In genomic region chr12:69645821-69646616, GRCm38 (mm10) we compare ENCODE assay signal across 13 mouse cellular contexts. TPM values are rescaled to one million over a fixed set of nuclear protein-coding genes. Genes with fewer than 3 reads are reported as not detected.
DNase-seq lines count a peak whose midpoint lies in the region; ATAC-seq and TF ChIP-seq lines count a peak whose summit lies in the region.
"Had no signal": no experiment of that assay in that cellular context is flagged by ENCODE, and none has a peak within 500 bp of the region (broad histone marks: within the 10 kb centered on the region; RNA-seq: fewer than 3 reads in every experiment).

No protein-coding gene starts in this region.

- WGBS in intestine, embryonic 15.5 days = 77% methylated on average over 8 of the region's 8 CpGs
- 78% methylated on average over 8 of the region's 8 CpGs for WGBS in intestine, postnatal 0 days
- 69% methylated on average over 8 of the region's 8 CpGs for WGBS in liver, embryonic 16.5 days (ENCODE audit: insufficient replicate concordance)
- 88% methylated on average over 8 of the region's 8 CpGs for WGBS in hindbrain, embryonic 12.5 days

- no peak overlapping the region for H3K27ac ChIP-seq in intestine, embryonic 15.5 days
- no peak overlapping the region for H3K27ac ChIP-seq in intestine, postnatal 0 days (ENCODE audit: low read depth, low read length)
- no peak overlapping the region for H3K27ac ChIP-seq in liver, embryonic 16.5 days (ENCODE audit: low read length)
- no peak overlapping the region for H3K27ac ChIP-seq in hindbrain, embryonic 12.5 days
- H3K27ac ChIP-seq: limb, embryonic 15.5 days; midbrain, embryonic 15.5 days had no signal

- no peaks in the 10 kb centered on the region for H3K4me1 ChIP-seq in intestine, embryonic 15.5 days (replicated peaks)
- no peaks in the 10 kb centered on the region for H3K4me1 ChIP-seq in intestine, postnatal 0 days (replicated peaks; ENCODE audit: control insufficient read depth, insufficient read depth, low read length)
- 0 out of 2 replicates have a peak, but pooled peaks cover 2% of the 10 kb centered on the region for H3K4me1 ChIP-seq in liver, embryonic 16.5 days (ENCODE audit: control insufficient read depth, low read depth, low read length)
- no peaks in the 10 kb centered on the region for H3K4me1 ChIP-seq in hindbrain, embryonic 12.5 days
- H3K4me1 ChIP-seq: limb, embryonic 15.5 days; midbrain, embryonic 15.5 days had no signal

- TF ChIP-seq CTCF in intestine, postnatal 0 days (IDR thresholded peaks at IDR 0.05; ENCODE audit: low read depth) = no peak

- no peak overlapping the region for H3K9ac ChIP-seq in intestine, embryonic 15.5 days
- H3K9ac ChIP-seq in intestine, postnatal 0 days (ENCODE audit: low read depth, low read length) = no peak overlapping the region
- H3K9ac ChIP-seq in liver, embryonic 16.5 days (ENCODE audit: low read depth, low read length) = no peak overlapping the region
- H3K9ac ChIP-seq in hindbrain, embryonic 12.5 days = no peak overlapping the region
- H3K9ac ChIP-seq: forebrain, postnatal 0 days; limb, embryonic 15.5 days; midbrain, embryonic 15.5 days had no signal

- no peaks in the 10 kb centered on the region for H3K9me3 ChIP-seq in intestine, embryonic 15.5 days
- H3K9me3 ChIP-seq in intestine, postnatal 0 days (ENCODE audit: control insufficient read depth) = no peaks in the 10 kb centered on the region
- H3K9me3 ChIP-seq in liver, embryonic 16.5 days (replicated peaks; ENCODE audit: control insufficient read depth, low read length) = no peaks in the 10 kb centered on the region
- H3K9me3 ChIP-seq in hindbrain, embryonic 12.5 days (replicated peaks) = no peaks in the 10 kb centered on the region
- H3K9me3 ChIP-seq: limb, embryonic 15.5 days; midbrain, embryonic 15.5 days had no signal

- peak; percentile 29 for DNase-seq in A20 (ENCODE audit: low read depth, low spot score)
- peak; percentile 7 for DNase-seq in brain, adult 2 months (ENCODE audit: low read depth, low spot score)
- DNase-seq in testis, postnatal 10 days (ENCODE audit: low spot score) = no peak
- DNase-seq: adrenal gland, postnatal 14 days; cerebellum, adult 9-11 months; forebrain, postnatal 0 days; right cerebral cortex, postnatal 14 days had no signal

- H3K36me3 ChIP-seq in intestine, embryonic 15.5 days = 0 out of 2 replicates have a peak, but pooled peaks cover 2% of the 10 kb centered on the region
- peaks cover 22% of the 10 kb centered on the region for H3K36me3 ChIP-seq in intestine, postnatal 0 days (ENCODE audit: control insufficient read depth, insufficient read depth)
- H3K36me3 ChIP-seq in liver, embryonic 16.5 days (ENCODE audit: control insufficient read depth, insufficient read depth) = no peaks in the 10 kb centered on the region; the same call in 1 of the 2 replicates
- H3K36me3 ChIP-seq in hindbrain, embryonic 12.5 days = peaks cover 17% of the 10 kb centered on the region

- H3K4me2 ChIP-seq in intestine, embryonic 15.5 days (replicated peaks) = no peak overlapping the region
- no peak overlapping the region for H3K4me2 ChIP-seq in intestine, postnatal 0 days (replicated peaks; ENCODE audit: low read depth)
- no peak overlapping the region for H3K4me2 ChIP-seq in liver, embryonic 16.5 days (ENCODE audit: low read depth, low read length)
- no peak overlapping the region for H3K4me2 ChIP-seq in hindbrain, embryonic 12.5 days (replicated peaks)
- H3K4me2 ChIP-seq: limb, embryonic 15.5 days; midbrain, embryonic 15.5 days had no signal

- ATAC-seq in intestine, embryonic 15.5 days = peak; percentile 60
- ATAC-seq in intestine, postnatal 0 days = no peak
- peak; percentile 84 for ATAC-seq in liver, embryonic 16.5 days (ENCODE audit: low read depth)
- ATAC-seq in hindbrain, embryonic 12.5 days (ENCODE audit: low FRiP score) = no peak
- ATAC-seq: forebrain, postnatal 0 days; midbrain, embryonic 15.5 days had no signal

- H3K4me3 ChIP-seq in intestine, embryonic 15.5 days (replicated peaks) = no peak overlapping the region
- no peak overlapping the region for H3K4me3 ChIP-seq in intestine, postnatal 0 days (ENCODE audit: low read depth, low read length)
- H3K4me3 ChIP-seq in liver, embryonic 16.5 days (ENCODE audit: low read depth, low read length) = no peak overlapping the region
- H3K4me3 ChIP-seq in hindbrain, embryonic 12.5 days = no peak overlapping the region
- H3K4me3 ChIP-seq: limb, embryonic 15.5 days; midbrain, embryonic 15.5 days had no signal

- H3K27me3 ChIP-seq in intestine, embryonic 15.5 days (replicated peaks) = no peaks in the 10 kb centered on the region
- H3K27me3 ChIP-seq in intestine, postnatal 0 days (replicated peaks; ENCODE audit: control insufficient read depth, insufficient read depth, low read length) = no peaks in the 10 kb centered on the region
- no peaks in the 10 kb centered on the region for H3K27me3 ChIP-seq in liver, embryonic 16.5 days (ENCODE audit: control insufficient read depth, insufficient read depth, low read depth, low read length)
- H3K27me3 ChIP-seq in hindbrain, embryonic 12.5 days = no peaks in the 10 kb centered on the region
- H3K27me3 ChIP-seq: limb, embryonic 15.5 days; midbrain, embryonic 15.5 days had no signal

RNA-seq across cellular contexts. Expression of gene Sos2, which starts 35.6 kb away (rescaled TPM):
- 8.5 and 8.7 TPM in 2 replicates for polyA plus RNA-seq in intestine, embryonic 15.5 days (2015; fragmentation: Nextera tagmentation; extraction: Ambion mirVana)
- polyA plus RNA-seq in intestine, postnatal 0 days (2015; fragmentation: Nextera tagmentation; extraction: Ambion mirVana) = 9.4 and 10.1 TPM in 2 replicates
- polyA plus RNA-seq in liver, embryonic 16.5 days (2015; fragmentation: Nextera tagmentation; extraction: Ambion mirVana) = 3.3 and 3.7 TPM in 2 replicates
- 10.4 and 12.1 TPM in 2 replicates for polyA plus RNA-seq in hindbrain, embryonic 12.5 days (2016; fragmentation: Nextera tagmentation; extraction: Ambion mirVana)

Comparison
In these comparisons a context has a peak if more than half of its experiments do, and no peak if none do; other contexts are left out.
1. ATAC-seq: peak in intestine, embryonic 15.5 days (single experiment) and liver, embryonic 16.5 days (single experiment); none in intestine, postnatal 0 days (single experiment) and hindbrain, embryonic 12.5 days (single experiment).